ENCODE assay signal across 9 mouse cellular contexts in the genomic region with DNA sequence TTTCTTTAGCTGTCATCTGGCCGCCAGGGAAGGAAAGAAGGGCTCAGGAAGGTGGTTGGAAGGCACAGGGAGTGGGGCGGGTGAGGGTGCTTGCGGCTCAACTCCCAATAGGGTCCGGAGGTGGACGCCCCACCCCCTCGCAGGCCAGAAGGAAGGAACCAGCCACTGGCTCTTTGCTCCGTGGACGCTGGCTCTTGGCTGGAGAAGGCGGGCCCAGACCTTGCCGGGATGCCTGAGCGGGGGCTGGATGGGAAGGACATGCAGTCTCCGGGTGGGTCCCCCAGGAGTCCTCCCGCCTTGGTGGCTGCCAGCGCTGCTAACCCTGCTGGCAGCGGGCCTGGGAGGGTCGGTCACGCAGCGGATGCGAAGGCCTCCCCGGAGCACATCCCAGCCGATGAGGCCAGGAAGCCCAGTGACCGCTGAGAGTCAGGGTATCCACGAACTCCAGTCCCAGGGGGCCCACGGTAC. TPM values are rescaled to one million over a fixed set of nuclear protein-coding genes. Genes with fewer than 3 reads are reported as not detected.
DNase-seq lines count a peak whose midpoint lies in the region; ATAC-seq lines count a peak whose summit lies in the region.
"Had no signal": no experiment of that assay in that cellular context is flagged by ENCODE, and none has a peak within 500 bp of the region (broad histone marks: within the 10 kb centered on the region; RNA-seq: fewer than 3 reads in every experiment).

No protein-coding gene starts in this region.

- H3K9ac ChIP-seq in intestine, embryonic 14.5 days (ENCODE audit: low read length) = peak overlapping the region; percentile 32; the same call in 1 of the 2 replicates
- no peak overlapping the region for H3K9ac ChIP-seq in liver, embryonic 13.5 days
- H3K9ac ChIP-seq in neural tube, embryonic 12.5 days = peak overlapping the region; percentile 51; the same call in 1 of the 2 replicates

- H3K4me2 ChIP-seq in intestine, embryonic 14.5 days (ENCODE audit: low read length) = peak overlapping the region; percentile 43
- peak overlapping the region; percentile 36; the same call in 1 of the 2 replicates for H3K4me2 ChIP-seq in liver, embryonic 13.5 days
- H3K4me2 ChIP-seq in neural tube, embryonic 12.5 days (replicated peaks) = peak overlapping the region; percentile 59

- DNase-seq in adrenal gland, adult 2 months = peak; percentile 81
- DNase-seq in intestine, embryonic 14.5 days (ENCODE audit: low spot score) = peak; percentile 71
- DNase-seq in liver, embryonic 13.5 days = no peak
- no peak for DNase-seq in T-cell, adult 2 months (ENCODE audit: low spot score)
- no peak for DNase-seq in spleen, adult 18-20 months

- no peak overlapping the region for H3K4me3 ChIP-seq in intestine, embryonic 14.5 days (ENCODE audit: low read depth, low read length)
- 0 out of 2 replicates have a peak overlapping the region, but pooled peaks have one; percentile 4 for H3K4me3 ChIP-seq in liver, embryonic 13.5 days (replicated peaks)
- no peak overlapping the region for H3K4me3 ChIP-seq in neural tube, embryonic 12.5 days

- H3K4me1 ChIP-seq in intestine, embryonic 14.5 days (replicated peaks; ENCODE audit: control insufficient read depth, insufficient read depth, low read length) = peaks cover 44% of the 10 kb centered on the region
- H3K4me1 ChIP-seq in liver, embryonic 13.5 days (replicated peaks) = peaks cover 32% of the 10 kb centered on the region
- H3K4me1 ChIP-seq in neural tube, embryonic 12.5 days = peaks cover 15% of the 10 kb centered on the region

- peak; percentile 37 for ATAC-seq in common myeloid progenitor, adult 5-6 weeks (replicated peaks; ENCODE audit: low read depth, poor library complexity, severe bottlenecking)
- ATAC-seq in granulocyte monocyte progenitor cell, adult 5-6 weeks (replicated peaks; ENCODE audit: poor library complexity, severe bottlenecking) = peak; percentile 69
- peak; percentile 68; the same call in 1 of the 2 replicates for ATAC-seq in intestine, embryonic 14.5 days (replicated peaks; ENCODE audit: low FRiP score, low TSS enrichment, low read depth)
- peak; percentile 31; the same call in 1 of the 2 replicates for ATAC-seq in liver, embryonic 13.5 days (ENCODE audit: low read depth)
- no peak for ATAC-seq in neural tube, embryonic 12.5 days (ENCODE audit: low FRiP score, low read depth)

- no peaks in the 10 kb centered on the region for H3K36me3 ChIP-seq in intestine, embryonic 14.5 days (ENCODE audit: control insufficient read depth, insufficient read depth, low read length)
- no peaks in the 10 kb centered on the region for H3K36me3 ChIP-seq in liver, embryonic 13.5 days
- no peaks in the 10 kb centered on the region for H3K36me3 ChIP-seq in neural tube, embryonic 12.5 days

- 5% methylated on average over 23 of the region's 24 CpGs for WGBS in intestine, embryonic 14.5 days
- 6% methylated on average over 24 of the region's 24 CpGs for WGBS in liver, embryonic 13.5 days (ENCODE audit: insufficient replicate concordance)
- 3% methylated on average over 24 of the region's 24 CpGs for WGBS in neural tube, embryonic 12.5 days

- no peaks in the 10 kb centered on the region for H3K27me3 ChIP-seq in intestine, embryonic 14.5 days (replicated peaks; ENCODE audit: control insufficient read depth, insufficient read depth, low read length)
- H3K27me3 ChIP-seq in liver, embryonic 13.5 days = peaks cover 59% of the 10 kb centered on the region
- H3K27me3 ChIP-seq in neural tube, embryonic 12.5 days (replicated peaks) = no peaks in the 10 kb centered on the region

- H3K27ac ChIP-seq in intestine, embryonic 14.5 days (ENCODE audit: low read depth) = peak overlapping the region; percentile 54
- H3K27ac ChIP-seq in liver, embryonic 13.5 days = no peak overlapping the region
- no peak overlapping the region for H3K27ac ChIP-seq in neural tube, embryonic 12.5 days
- H3K27ac ChIP-seq: macrophage had no signal

- no peaks in the 10 kb centered on the region for H3K9me3 ChIP-seq in intestine, embryonic 14.5 days (ENCODE audit: control insufficient read depth, low read length)
- no peaks in the 10 kb centered on the region for H3K9me3 ChIP-seq in liver, embryonic 13.5 days (replicated peaks)
- no peaks in the 10 kb centered on the region for H3K9me3 ChIP-seq in neural tube, embryonic 12.5 days

RNA-seq across cellular contexts. Expression of gene Meox1, which starts 12.5 kb away (rescaled TPM):
- total RNA-seq in adrenal gland, adult 2 months (2021) = 1 to 10 TPM; 1.4 to 5.3 TPM
- polyA plus RNA-seq in adrenal gland, adult 2 months (2012; rRNA removed) = 0.57 and 1.2 TPM in 2 replicates
- total RNA-seq in common myeloid progenitor, adult 5-6 weeks (2017) = not detected in 2 replicates
- total RNA-seq in granulocyte monocyte progenitor cell, adult 5-6 weeks (2014; fragmentation: Nextera tagmentation) = not detected in 2 replicates
- total RNA-seq in granulocyte monocyte progenitor cell, adult 5-6 weeks (2017) = not detected in 2 replicates
- 3.3 and 4.0 TPM in 2 replicates for polyA plus RNA-seq in intestine, embryonic 14.5 days (2014; fragmentation: Nextera tagmentation; extraction: Ambion mirVana)
- polyA plus RNA-seq in liver, embryonic 13.5 days (2015; fragmentation: Nextera tagmentation; extraction: Ambion mirVana) = 0.59 and 0.65 TPM in 2 replicates
- 5.4 and 8.0 TPM in 2 replicates for polyA plus RNA-seq in neural tube, embryonic 12.5 days (2016; fragmentation: Nextera tagmentation; extraction: Ambion mirVana)
- polyA plus RNA-seq: macrophage had no signal

Comparison
In these comparisons a context has a peak if more than half of its experiments do, and no peak if none do; other contexts are left out.
1. DNase-seq: peak in adrenal gland, adult 2 months (single experiment) and intestine, embryonic 14.5 days (single experiment); none in liver, embryonic 13.5 days (single experiment), T-cell, adult 2 months (single experiment) and spleen, adult 18-20 months (0 of 2).
2. Peak in every context shown above with its lines, with median percentiles within 50 percentile points of each other: H3K4me2 ChIP-seq.